Mouse (Mus musculus): ENCODE results near the gene Rnf166.

DNA sequence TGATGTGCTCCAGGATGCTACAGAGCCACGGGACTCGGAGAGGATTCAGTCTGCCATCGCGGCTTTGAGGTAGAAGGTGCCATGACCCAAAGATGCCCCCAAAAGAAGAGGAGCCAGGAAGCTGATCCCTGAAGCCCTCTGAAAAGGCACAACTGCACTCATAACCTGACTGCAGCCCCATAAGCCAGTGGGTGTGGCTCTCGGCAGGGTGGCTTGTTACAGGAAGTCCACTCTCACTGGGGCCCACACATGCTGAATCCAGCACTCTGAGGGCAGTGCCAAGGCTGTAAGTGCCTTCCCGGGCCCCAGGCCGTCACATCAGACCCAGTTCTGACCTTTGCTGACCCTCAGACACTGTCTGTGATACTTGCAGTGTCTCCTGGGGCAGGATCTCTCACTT, 36.5 kb upstream of the Rnf166 start:
- TF ChIP-seq POLR2A (IDR thresholded peaks at IDR 0.05; ENCODE audit: low read depth, low read length) = no peak
- no peak for TF ChIP-seq CTCF (IDR thresholded peaks at IDR 0.05; ENCODE audit: extremely low read depth, insufficient read length, insufficient replicate concordance, low read depth, low read length)

Measured in small intestine, adult 2 months (tissue).